Mouse (Mus musculus) cerebellum, adult 2 months (tissue): ENCODE data around the gene Frem1.

ENCODE experiments used
- CTCF ChIP-seq: fragments of 200-500 bp; IDR thresholded peaks from 2 replicates; pipeline ENCODE4 v1.5.1; 2011; ENCODE audit warnings: low read depth, mild to moderate bottlenecking, control low read depth, low read length, moderate library complexity, borderline replicate concordance; ENCODE audit not compliant: insufficient read depth
- POLR2A ChIP-seq: fragments of 200-500 bp; IDR thresholded peaks from 2 replicates; pipeline ENCODE4 v1.6.1; 2011; ENCODE audit warnings: low read length, control low read depth, borderline replicate concordance; ENCODE audit not compliant: insufficient read depth

GRCm38 (mm10) chr4:82914601-82915143 is 137.5 kb downstream of the Frem1 start:
- no peak for TF ChIP-seq CTCF
- no peak for TF ChIP-seq POLR2A
